Mouse (Mus musculus) lung, adult 2 months (tissue): Measurements from ENCODE around the gene Vamp9.

Source experiments
- CTCF ChIP-seq: fragments of 200-500 bp; IDR thresholded peaks from 2 replicates; pipeline ENCODE4 v1.5.1; 2011; ENCODE audit warnings: mild to moderate bottlenecking, low read length, control low read depth; ENCODE audit not compliant: insufficient read depth
- POLR2A ChIP-seq: fragments of 200-500 bp; IDR thresholded peaks from 2 replicates; pipeline ENCODE4 v1.6.1; 2011; ENCODE audit warnings: low read depth, mild to moderate bottlenecking, control low read depth, low read length, borderline replicate concordance; ENCODE audit errors: extremely low read depth

DNA sequence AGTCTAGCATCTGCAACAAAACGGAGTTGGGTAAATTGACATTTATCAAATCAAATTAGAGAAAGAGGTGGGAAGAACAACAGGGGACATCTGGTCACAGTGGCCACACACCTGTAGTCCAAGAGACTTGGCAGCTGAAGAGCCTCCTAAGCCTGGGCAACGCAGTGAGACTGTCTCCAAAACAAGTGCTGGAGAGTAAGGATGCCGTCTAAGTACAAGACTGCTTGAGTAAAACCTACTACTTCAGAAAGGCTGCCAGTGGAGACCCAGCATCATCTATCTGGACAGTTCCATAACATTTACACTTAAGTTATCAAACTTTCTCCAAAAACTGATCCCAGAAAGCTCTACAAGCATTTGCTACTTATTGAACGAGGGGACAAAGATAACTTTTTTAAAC is 69.0 kb downstream of the Vamp9 start:
- no peak for TF ChIP-seq CTCF
- TF ChIP-seq POLR2A = no peak
